Mouse (Mus musculus): ENCODE data around the gene Hps4. TPM values are rescaled to one million over a fixed set of nuclear protein-coding genes. Genes with fewer than 3 reads are reported as not detected.

The Hps4 gene
- 12.4 and 14.8 TPM in 2 replicates for polyA plus RNA-seq (2015; fragmentation: Nextera tagmentation; extraction: Ambion mirVana)

DNA sequence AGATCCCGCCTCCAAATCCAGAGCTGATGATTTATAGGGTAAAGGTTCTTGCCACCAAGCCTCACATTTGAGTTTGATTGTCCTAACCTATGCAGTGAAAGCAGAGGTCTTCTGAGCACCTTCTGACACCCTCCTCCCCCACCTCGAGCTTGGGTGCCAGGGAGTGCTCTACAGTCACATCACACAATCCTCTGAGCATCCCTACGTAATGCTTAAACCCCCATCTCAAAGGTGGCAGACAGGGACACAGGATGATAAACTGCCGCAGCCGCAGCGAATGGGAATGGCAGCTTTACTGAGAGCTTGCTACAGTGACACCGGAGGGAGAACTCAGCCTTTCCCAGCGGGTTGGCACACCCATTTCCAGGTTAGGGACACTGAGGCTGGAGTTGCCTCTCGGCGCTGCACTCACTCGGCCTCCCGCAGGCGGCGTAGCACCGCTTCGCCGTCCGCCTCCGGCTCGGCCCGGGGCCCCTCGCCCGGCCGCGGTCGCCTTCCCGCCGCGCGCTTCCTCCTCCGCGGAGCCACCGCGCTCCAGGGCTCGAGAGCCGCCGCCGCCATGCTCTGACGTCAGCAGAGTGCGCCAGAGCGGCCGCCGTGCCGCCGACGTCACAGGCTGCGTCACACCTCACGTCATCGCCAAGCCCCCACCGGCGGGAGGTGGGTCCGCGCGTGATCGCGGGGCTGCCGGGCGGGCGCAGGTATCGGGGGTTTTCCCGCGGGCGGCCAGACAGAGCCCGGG lies at the start of gene Hps4, which contains the start of gene Srrd:
Hps4 (plus strand) TSS at position 621 of the 742 bp plus-strand sequence.
Srrd (minus strand) TSS at position 578 of the 742 bp plus-strand sequence.

DNA sequence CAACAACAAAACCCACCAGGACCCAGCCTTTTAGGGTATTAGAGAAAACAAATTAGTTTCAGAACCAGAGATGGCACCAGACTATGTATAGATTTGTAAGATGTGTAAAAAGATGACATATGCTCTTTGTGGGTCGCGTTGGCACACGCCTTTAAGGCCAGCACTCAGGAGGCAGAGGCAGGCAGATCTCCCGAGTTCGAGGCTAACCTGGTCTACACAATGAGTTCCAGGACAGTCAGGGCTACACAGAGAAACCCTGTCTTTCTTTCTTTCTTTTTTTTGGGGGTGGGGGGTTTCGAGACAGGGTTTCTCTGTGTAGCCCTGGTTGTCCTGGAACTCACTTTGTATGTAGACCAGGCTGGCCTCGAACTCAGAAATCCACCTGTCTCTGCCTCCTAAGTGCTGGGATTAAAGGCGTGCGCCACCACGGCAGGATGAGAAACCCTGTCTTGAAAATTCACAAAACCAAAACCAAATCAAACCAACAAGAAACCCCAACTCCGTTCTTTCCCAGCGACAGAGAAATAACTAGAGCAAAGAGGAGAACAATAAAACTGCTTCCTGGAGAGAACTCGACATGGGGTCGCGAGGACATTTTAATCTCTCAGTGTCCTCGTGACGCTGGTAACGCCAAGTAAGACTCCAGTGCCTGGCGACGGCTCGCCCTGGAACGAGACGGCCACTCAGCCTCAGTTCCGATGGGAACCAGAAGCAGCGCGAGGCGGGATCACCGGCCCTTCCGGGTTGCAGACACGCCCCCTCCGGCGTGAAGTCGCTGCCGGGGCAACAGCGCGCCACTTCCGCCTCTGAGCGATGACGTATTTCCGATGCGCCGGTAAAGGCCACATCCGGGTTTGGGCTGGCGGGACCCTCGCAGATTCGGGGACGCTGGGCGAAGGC lies 17.1 kb upstream of the Hps4 start, which contains the start of gene Tfip11:
Tfip11 (plus strand) TSS at position 813 of the 900 bp plus-strand sequence.

DNA sequence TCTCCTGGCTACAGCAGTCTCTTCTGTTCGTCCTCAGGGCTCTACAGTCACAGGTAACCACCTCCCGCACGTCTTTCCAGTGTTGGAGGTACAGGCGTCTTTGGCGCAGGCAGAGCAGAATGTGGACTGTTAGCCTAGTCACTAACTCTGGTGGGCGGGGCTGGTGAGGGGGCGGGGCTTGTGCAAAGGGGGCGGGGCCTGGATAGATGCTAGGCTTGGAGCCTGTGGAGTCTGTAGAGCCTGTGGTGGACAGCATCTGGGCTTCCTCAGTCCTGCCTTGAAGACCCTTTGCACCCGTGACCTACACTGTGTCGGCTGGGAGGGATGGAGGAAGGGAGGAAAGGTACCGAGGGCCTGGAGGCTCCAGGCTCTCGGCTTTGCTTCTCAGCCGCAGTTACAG lies 13.0 kb downstream of the Hps4 start, which contains the start of gene Gm6583:
Gm6583 (minus strand) TSS at position 124 of the 400 bp plus-strand sequence.

DNA sequence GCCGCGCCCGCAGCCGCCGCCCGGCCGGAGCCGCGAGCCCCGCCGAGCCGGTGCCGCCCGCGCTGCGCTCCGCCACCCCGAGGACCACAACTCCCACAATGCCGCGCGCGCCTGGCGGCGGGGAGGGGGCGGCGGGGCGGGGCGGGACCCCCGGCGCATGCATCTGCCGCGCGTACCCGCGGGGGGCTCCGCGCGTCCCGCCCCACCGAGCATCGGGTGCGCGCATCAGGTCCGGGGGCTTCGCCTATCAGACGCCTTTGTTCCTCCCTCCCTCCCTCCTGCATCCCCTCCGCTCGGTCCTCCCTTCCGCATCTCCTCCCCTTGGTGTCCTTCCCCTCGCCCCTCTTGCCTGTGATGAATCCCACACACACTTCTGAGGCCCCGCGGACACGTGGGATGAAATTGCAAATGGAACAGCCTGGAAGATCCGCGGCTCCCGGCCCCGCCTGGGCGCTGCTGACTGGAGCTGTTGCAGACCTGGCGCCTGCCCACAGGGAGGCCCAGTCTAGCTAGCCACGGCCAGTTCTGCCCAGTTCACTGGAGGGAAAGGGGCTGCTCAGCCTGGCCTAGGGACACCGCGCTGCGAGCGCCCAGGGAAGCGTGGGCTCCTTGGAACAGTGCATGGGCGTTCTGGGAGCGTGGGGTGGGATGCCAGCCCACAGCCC lies 52.0 kb downstream of the Hps4 start, which contains the start of gene Asphd2:
Asphd2 (minus strand) TSS at position 88 of the 665 bp plus-strand sequence.

Other genes starting within 250 kb of the Hps4 start
- gene Cryba4, start 90.6 kb upstream of the Hps4 start, polyA plus RNA-seq (2015; fragmentation: Nextera tagmentation; extraction: Ambion mirVana), result 0.47 and 0.75 TPM in 2 replicates
- gene Crybb1, start 87.3 kb upstream of the Hps4 start, polyA plus RNA-seq (2015; fragmentation: Nextera tagmentation; extraction: Ambion mirVana), result 0.39 TPM in 1 of 2 replicates, not detected in the other
- 58.1 and 60.0 TPM in 2 replicates for gene Tpst2, start 66.4 kb upstream of the Hps4 start, polyA plus RNA-seq (2015; fragmentation: Nextera tagmentation; extraction: Ambion mirVana)
- gene Tfip11, start 16.7 kb upstream of the Hps4 start, polyA plus RNA-seq (2015; fragmentation: Nextera tagmentation; extraction: Ambion mirVana), result 12.9 and 13.0 TPM in 2 replicates
- 17.0 and 17.2 TPM in 2 replicates for gene Srrd, start within 50 bp of the Hps4 start, polyA plus RNA-seq (2015; fragmentation: Nextera tagmentation; extraction: Ambion mirVana)
- gene Gm6583, start 12.9 kb downstream of the Hps4 start, polyA plus RNA-seq (2015; fragmentation: Nextera tagmentation; extraction: Ambion mirVana), result 0.08 and 0.11 TPM in 2 replicates
- gene Asphd2, start 51.8 kb downstream of the Hps4 start, polyA plus RNA-seq (2015; fragmentation: Nextera tagmentation; extraction: Ambion mirVana), result 0.96 and 1.8 TPM in 2 replicates
- gene Gm6588, start 106.3 kb downstream of the Hps4 start, polyA plus RNA-seq (2015; fragmentation: Nextera tagmentation; extraction: Ambion mirVana), result not detected in 2 replicates
- gene Sez6l, start 234.1 kb downstream of the Hps4 start, polyA plus RNA-seq (2015; fragmentation: Nextera tagmentation; extraction: Ambion mirVana), result 0.13 and 0.30 TPM in 2 replicates